Mouse (Mus musculus) midbrain, embryonic 11.5 days (tissue): ENCODE measurements around the gene Spg7. TPM values are rescaled to one million over a fixed set of nuclear protein-coding genes. Genes with fewer than 3 reads are reported as not detected.
"Not testable (repeated sequence)": the region's sequence is repeated elsewhere in the genome, so short reads cannot be mapped to it uniquely, and the experiment has no call there.

Source experiments
- ATAC-seq: fragments of 200-750 bp; cut with Nextera tagmentation; 2 replicates; pipeline ENCODE4 v1.8.0; 2017; ENCODE audit warnings: moderate TSS enrichment, moderate library complexity; ENCODE audit not compliant: low FRiP score
- DNase-seq: peaks from one replicate; pipeline ENCODE4 v3.0.0; 2015; ENCODE audit warnings: low spot score; ENCODE audit errors: missing footprints
- H3K27ac ChIP-seq: fragments of 300-500 bp; sonication (generic); 2 replicates; pipeline ENCODE4 v1.5.1; 2014; ENCODE audit warnings: low read depth, low read length
- H3K27me3 ChIP-seq: fragments of 300-500 bp; sonication (generic); 2 replicates; pipeline ENCODE4 v1.6.1; 2014; ENCODE audit warnings: mild to moderate bottlenecking, low read length, moderate library complexity, mixed read lengths; ENCODE audit not compliant: control insufficient read depth, insufficient read depth
- H3K36me3 ChIP-seq: fragments of 300-500 bp; sonication (generic); 2 replicates; pipeline ENCODE4 v1.6.1; 2014; ENCODE audit warnings: mild to moderate bottlenecking, low read length, moderate library complexity, mixed read lengths; ENCODE audit not compliant: control insufficient read depth, insufficient read depth
- H3K4me1 ChIP-seq: fragments of 300-500 bp; sonication (generic); 2 replicates; pipeline ENCODE4 v1.6.1; 2014; ENCODE audit warnings: low read length; ENCODE audit not compliant: control insufficient read depth, insufficient read depth
- H3K4me2 ChIP-seq: fragments of 300-500 bp; sonication (generic); 2 replicates; pipeline ENCODE4 v1.6.1; 2014; ENCODE audit warnings: mild to moderate bottlenecking, moderate library complexity
- H3K4me3 ChIP-seq: fragments of 300-500 bp; sonication (generic); 2 replicates; pipeline ENCODE4 v1.5.1; 2014; ENCODE audit warnings: low read depth, low read length
- H3K9ac ChIP-seq: fragments of 300-500 bp; sonication (generic); 2 replicates; pipeline ENCODE4 v1.6.1; 2014; ENCODE audit warnings: low read length
- H3K9me3 ChIP-seq: fragments of 300-500 bp; sonication (generic); 2 replicates; pipeline ENCODE4 v1.6.1; 2016; ENCODE audit warnings: low read length; ENCODE audit not compliant: control insufficient read depth
- WGBS: fragments of 180-500 bp; shearing (Covaris S2); extraction: QIAGEN DNeasy Blood & Tissue Kit; methylation state at CpG from one replicate; pipeline ENCODE4 v1.1.7; 2014; 5-methylcytosine and 5-hydroxymethylcytosine counted together
- polyA plus RNA-seq: library from polyadenylated mRNA; unstranded; fragments of >200 nt; fragmentation: Nextera tagmentation; extraction: Ambion mirVana; gene quantifications from 2 replicates; pipeline ENCODE4 v1.2.1, GENCODE M21; 2014

Gene Spg7
- polyA plus RNA-seq, 1 experiment from 2014 or later = 35.9 TPM

DNA sequence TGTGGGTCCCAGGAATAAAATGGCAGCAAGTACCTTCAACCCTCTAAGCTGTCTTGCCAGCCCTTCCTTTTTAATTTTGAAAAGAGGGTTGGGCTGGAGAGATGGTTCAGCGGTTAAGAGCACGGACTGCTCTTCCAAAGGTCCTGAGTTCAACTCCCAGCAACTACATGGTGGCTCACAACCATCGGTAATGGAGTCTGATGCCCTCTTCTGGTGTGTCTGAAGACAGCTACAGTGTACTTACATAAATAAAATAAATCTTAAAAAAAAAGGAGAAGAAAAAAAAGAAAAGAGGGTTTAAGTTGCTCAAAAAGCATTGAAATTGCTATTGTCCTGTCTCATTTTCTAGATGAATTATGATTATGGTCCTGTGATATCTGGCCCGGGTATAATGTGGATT is 38.5 kb downstream of the Spg7 start:
- H3K4me1 ChIP-seq = peaks cover 11% of the 10 kb centered on the region
- H3K36me3 ChIP-seq = peaks cover 7% of the 10 kb centered on the region
- 76% methylated on average over 4 of the region's 4 CpGs for WGBS
- H3K9me3 ChIP-seq = no peaks in the 10 kb centered on the region
- peak overlapping the region; percentile 58; the same call in 1 of the 2 replicates for H3K4me2 ChIP-seq
- ATAC-seq = no peak
- no peaks in the 10 kb centered on the region for H3K27me3 ChIP-seq
- no peak overlapping the region for H3K27ac ChIP-seq
- H3K4me3 ChIP-seq = no peak overlapping the region
- DNase-seq = no peak
- no peak overlapping the region for H3K9ac ChIP-seq

DNA sequence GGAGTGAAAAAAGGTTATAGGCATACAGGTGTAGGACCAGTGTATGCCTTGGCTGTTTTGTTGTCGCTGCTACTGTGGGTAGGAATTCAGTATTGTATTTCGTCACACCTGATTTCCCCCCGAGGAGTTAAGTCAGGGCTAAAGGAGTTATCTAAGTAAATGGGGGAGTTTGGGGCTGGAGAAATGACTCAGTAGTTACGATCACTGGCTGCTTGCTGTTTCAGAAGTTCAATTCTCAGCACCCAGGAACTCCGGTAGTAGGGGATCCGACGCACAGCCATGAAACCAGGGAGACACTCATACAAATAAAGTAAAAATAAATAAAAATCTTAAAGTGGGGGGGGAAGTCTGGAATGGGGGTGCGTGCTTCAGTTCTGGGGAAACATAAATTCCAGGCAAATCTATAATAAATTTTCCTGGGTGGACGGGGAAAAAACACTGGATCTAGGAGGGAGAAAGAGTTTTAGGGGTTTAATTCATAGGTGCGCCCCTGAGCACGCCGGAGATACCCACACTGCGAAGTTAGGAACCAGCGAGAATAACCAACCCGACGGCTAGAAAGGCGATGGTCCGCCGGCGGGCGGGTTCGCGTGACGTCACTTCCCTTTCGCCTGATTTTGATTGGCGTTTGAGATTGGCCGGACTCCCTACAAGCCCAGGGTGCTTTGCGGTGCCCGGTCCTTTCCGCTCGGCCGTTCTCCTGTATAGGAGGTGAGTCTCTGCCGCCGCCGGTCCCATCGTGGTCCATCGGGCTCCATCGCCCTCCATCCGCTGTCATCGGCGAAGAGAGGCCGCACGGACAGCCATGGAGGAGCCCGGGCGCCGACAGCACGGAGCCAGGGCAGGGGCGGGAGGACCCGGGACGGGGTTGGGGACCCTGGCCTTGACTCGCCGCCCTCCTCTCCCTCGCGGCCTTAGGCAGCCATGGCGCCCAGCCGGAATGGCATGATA is 39.3 kb downstream of the Spg7 start, which contains the start of gene Rpl13:
Gene Rpl13, plus strand, starts transcription at position 616 of the 951 bp plus-strand sequence.
- Histone ChIP-seq H3K4me2 (peak within 1 kb of the TSS; percentile 92), H3K4me1 (peaks cover 11% of the 10 kb centered on the region), H3K27me3 (no peaks in the 10 kb centered on the region), H3K27ac (peak within 1 kb of the TSS; percentile 91), H3K4me3 (peak within 1 kb of the TSS; percentile 84), H3K9ac (peak within 1 kb of the TSS; percentile 97), H3K9me3 (no peaks in the 10 kb centered on the region), H3K36me3 (peaks cover 7% of the 10 kb centered on the region)
- peak; percentile 95 for ATAC-seq
- peak; percentile 100 for DNase-seq
- WGBS = 1% methylated on average over 56 of the region's 56 CpGs

DNA sequence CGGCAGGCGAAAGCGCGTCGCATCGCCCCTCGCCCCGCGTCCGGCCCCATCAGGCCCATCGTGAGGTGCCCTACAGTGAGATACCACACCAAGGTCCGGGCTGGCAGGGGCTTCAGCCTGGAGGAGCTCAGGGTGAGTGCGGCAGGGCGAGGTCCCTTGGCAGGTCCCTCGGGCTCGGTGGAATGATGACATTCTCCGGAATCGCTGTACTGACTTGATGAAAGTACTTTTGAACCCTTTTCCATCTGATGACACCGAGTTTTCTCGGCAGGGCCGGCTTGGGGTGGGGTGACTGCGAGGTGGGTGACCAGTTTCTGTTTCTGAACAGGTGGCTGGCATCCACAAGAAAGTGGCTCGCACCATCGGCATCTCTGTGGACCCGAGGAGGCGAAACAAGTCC is 40.1 kb downstream of the Spg7 start:
- Histone ChIP-seq H3K4me2 (peak overlapping the region; percentile 92), H3K27ac (peak overlapping the region; percentile 91), H3K9ac (peak overlapping the region; percentile 97), H3K4me1 (peaks cover 11% of the 10 kb centered on the region), H3K4me3 (peak overlapping the region; percentile 84)
- DNase-seq (peak; percentile 92), ATAC-seq (peak; percentile 17; the same call in 1 of the 2 replicates)
- not testable (repeated sequence) for H3K36me3 ChIP-seq, H3K9me3 ChIP-seq, H3K27me3 ChIP-seq
- under 1% methylated on average over 20 of the region's 26 CpGs for WGBS

DNA sequence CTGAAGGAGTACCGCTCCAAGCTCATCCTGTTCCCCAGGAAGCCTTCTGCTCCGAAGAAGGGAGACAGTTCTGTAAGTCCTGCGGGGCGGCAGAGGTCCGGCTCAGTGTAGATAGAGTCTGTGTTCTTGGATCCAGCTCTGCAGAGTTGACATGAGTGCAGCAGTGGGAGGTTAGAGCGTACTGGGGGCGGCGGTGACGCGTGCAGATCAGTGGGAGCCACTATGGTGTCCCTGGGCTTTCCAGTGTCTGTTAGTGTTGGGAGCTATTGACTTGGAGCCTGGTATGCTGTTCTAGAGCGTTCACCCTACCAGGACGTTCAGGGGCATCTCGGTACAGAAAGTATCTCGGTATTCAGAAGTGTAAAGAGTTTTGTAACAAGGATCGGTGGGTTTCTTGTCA is 40.5 kb downstream of the Spg7 start:
- Histone ChIP-seq H3K9ac (peak overlapping the region; percentile 97), H3K4me2 (peak overlapping the region; percentile 92), H3K9me3 (no peaks in the 10 kb centered on the region), H3K4me3 (peak overlapping the region; percentile 84), H3K36me3 (peaks cover 7% of the 10 kb centered on the region; the same call in 1 of the 2 replicates), H3K27me3 (no peaks in the 10 kb centered on the region), H3K27ac (no peak overlapping the region), H3K4me1 (peaks cover 11% of the 10 kb centered on the region)
- 21% methylated on average over 14 of the region's 15 CpGs for WGBS
- peak; percentile 87 for DNase-seq
- ATAC-seq = no peak

DNA sequence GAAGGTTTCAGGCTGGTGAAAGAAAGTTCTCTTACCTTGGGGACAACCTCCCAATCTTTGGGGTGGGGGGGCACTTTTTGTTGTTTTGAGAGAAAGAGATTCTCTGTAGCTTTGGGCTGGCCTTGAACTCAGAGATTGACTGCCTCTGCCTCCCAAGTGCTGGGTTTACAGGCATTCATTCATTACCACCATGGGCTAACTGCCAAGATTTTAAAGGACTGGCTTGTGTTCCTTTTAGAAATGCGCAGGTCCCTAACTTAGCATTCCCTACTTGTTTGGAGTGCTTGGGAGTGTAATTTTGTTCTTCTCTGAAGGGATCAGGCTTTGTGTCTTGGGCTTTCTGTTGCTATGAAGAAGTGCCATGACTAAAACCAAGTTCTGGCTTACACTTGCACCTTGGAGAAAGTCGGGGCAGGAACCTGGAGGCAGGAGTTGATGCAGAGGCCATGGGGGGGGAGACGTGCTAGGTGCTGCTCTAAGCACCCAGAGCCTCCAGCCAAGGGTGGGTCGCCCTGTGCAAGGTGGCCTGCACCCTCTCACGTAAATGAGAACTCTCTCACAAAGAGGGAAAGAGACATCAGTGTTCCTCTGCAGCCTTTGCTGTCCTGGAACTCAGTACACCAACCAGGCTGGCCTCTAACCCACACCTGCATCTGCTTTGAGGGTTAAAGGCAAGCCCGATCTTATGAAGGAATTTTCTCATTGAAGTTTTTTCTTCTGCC is 41.5 kb downstream of the Spg7 start:
- Histone ChIP-seq H3K4me3 (no peak overlapping the region), H3K9me3 (no peaks in the 10 kb centered on the region), H3K9ac (peak overlapping the region; percentile 97), H3K4me2 (peak overlapping the region; percentile 92), H3K36me3 (peaks cover 7% of the 10 kb centered on the region; the same call in 1 of the 2 replicates), H3K27ac (no peak overlapping the region), H3K27me3 (no peaks in the 10 kb centered on the region), H3K4me1 (peaks cover 11% of the 10 kb centered on the region)
- WGBS = 87% methylated on average over 6 of the region's 6 CpGs
- ATAC-seq (no peak), DNase-seq (peak; percentile 76)

DNA sequence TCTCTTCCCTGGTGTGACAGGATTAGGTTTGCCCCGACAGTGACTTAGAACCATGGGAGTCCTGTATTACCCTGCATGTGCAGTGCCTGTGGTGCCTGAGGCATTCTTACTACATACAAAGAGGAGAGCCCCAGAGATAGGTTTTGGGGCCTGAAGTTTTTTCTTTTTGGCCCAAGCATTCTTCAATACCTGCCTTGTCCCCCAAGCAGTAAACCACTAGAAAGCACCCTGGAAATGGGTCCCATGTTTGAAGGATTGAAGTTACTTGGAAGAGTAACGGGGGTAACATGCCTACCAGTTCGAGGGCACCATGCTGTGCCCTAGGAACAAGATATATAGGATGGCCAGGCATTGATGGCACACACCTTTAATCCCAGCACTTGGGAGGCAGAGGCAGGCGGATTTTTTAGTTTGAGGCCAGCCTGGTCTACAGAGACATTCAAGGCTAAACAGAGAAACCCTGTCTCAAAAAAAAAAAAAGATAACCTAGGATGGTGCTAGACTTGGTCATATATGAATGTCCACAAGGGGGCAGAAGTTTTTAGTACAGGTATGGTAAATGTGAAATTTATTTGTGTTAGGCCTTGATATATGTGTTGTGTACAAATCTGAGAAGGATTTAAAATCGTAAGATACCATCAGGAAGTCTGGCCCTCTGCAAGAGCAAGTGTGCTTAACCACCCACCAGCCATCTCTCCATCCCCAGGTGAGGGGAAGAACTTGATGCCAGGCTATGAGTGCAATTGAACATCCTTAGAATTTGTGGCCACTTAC is 43.0 kb downstream of the Spg7 start:
- peaks cover 7% of the 10 kb centered on the region; the same call in 1 of the 2 replicates for H3K36me3 ChIP-seq
- peaks cover 11% of the 10 kb centered on the region for H3K4me1 ChIP-seq
- H3K9ac ChIP-seq = no peak overlapping the region
- no peak overlapping the region for H3K4me3 ChIP-seq
- no peak overlapping the region for H3K4me2 ChIP-seq
- ATAC-seq = no peak
- WGBS = 65% methylated on average over 5 of the region's 5 CpGs
- DNase-seq = peak; percentile 90
- H3K27ac ChIP-seq = no peak overlapping the region
- no peaks in the 10 kb centered on the region for H3K27me3 ChIP-seq
- no peaks in the 10 kb centered on the region for H3K9me3 ChIP-seq

DNA sequence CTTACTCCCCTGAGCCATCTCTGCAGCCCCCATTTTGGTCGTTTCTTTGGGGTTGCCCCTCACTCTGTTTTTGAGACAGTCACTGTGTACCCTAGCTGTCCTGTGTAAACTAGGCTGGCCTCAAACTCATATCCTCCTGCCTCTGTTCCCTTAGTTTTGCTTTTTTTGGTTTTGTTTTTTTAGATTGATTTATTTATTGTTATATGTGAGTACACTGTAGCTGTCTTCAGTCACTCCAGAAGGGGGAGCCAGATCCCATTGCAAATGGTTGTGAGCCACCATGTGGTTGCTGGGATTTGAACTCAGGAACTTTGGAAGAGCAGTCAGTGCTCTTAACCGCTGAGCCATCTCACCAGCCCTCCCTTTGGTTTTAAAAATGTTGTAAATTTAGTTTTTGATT is 43.8 kb downstream of the Spg7 start:
- peaks cover 11% of the 10 kb centered on the region for H3K4me1 ChIP-seq
- no peaks in the 10 kb centered on the region for H3K27me3 ChIP-seq
- H3K4me2 ChIP-seq = no peak overlapping the region
- H3K36me3 ChIP-seq = peaks cover 7% of the 10 kb centered on the region; the same call in 1 of the 2 replicates
- no peak overlapping the region for H3K4me3 ChIP-seq
- no peaks in the 10 kb centered on the region for H3K9me3 ChIP-seq
- ATAC-seq (no peak), DNase-seq (peak; percentile 85)
- no peak overlapping the region for H3K27ac ChIP-seq
- 50% methylated on average over 2 of the region's 2 CpGs for WGBS
- H3K9ac ChIP-seq = no peak overlapping the region

DNA sequence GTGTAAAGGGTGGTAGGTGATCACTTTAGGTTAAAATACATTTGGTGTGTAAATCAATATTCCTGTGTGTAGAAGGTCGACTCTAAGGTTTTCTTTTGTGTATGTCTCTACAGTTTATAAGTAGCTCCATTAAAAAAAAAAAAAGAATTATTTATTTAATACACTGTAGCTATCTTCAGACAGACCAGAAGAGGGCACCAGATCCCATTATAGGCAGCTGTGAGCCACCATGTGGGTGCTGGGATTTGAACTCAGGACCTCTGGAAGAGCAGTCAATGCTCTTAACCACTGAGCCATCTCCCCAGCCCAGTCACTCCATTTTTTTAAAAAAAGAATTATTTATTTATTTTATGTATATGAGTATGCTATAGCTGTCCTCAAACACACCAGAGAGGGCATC is 45.3 kb downstream of the Spg7 start:
- ATAC-seq = no peak
- no peak overlapping the region for H3K9ac ChIP-seq

More for the DNA sequence above, 45.3 kb downstream of the Spg7 start:
- peaks cover 7% of the 10 kb centered on the region; the same call in 1 of the 2 replicates for H3K36me3 ChIP-seq
- H3K9me3 ChIP-seq = no peaks in the 10 kb centered on the region
- no peak overlapping the region for H3K27ac ChIP-seq
- no peak overlapping the region for H3K4me3 ChIP-seq
- no peak overlapping the region for H3K4me2 ChIP-seq
- WGBS = 71% methylated on average over 1 of the region's 1 CpGs
- H3K4me1 ChIP-seq = peaks cover 9% of the 10 kb centered on the region
- peak; percentile 74 for DNase-seq
- H3K27me3 ChIP-seq = no peaks in the 10 kb centered on the region
